ENCODE assay signal across 8 mouse cellular contexts in genomic region chr13:69809681-69810611, GRCm38 (mm10). TPM values are rescaled to one million over a fixed set of nuclear protein-coding genes. Genes with fewer than 3 reads are reported as not detected.
DNase-seq lines count a peak whose midpoint lies in the region; ATAC-seq and TF ChIP-seq lines count a peak whose summit lies in the region.

No protein-coding gene starts in this region.

- peak; percentile 77 for TF ChIP-seq POLR2A in testis, adult 2 months (IDR thresholded peaks at IDR 0.05; ENCODE audit: control insufficient read depth, low read depth, low read length)

- no peak for TF ChIP-seq CTCF in heart, postnatal 0 days (IDR thresholded peaks at IDR 0.05; ENCODE audit: low read depth)
- no peak for TF ChIP-seq CTCF in testis, adult 2 months (IDR thresholded peaks at IDR 0.05; ENCODE audit: control insufficient read depth, insufficient read depth, insufficient replicate concordance, low read depth, low read length)

- peak overlapping the region; percentile 97 for H3K4me3 ChIP-seq in forebrain, embryonic 13.5 days
- H3K4me3 ChIP-seq in heart, postnatal 0 days (ENCODE audit: low read depth, low read length): peak overlapping the region; percentile 73
- H3K4me3 ChIP-seq in liver, embryonic 16.5 days (ENCODE audit: low read depth, low read length): peak overlapping the region; percentile 94
- H3K4me3 ChIP-seq in neural tube, embryonic 13.5 days: peak overlapping the region; percentile 91
- peak overlapping the region; percentile 95 for H3K4me3 ChIP-seq in testis, adult 2 months (ENCODE audit: control insufficient read depth, low read depth, low read length)

- ATAC-seq in cerebellum, adult (ENCODE audit: insufficient number of reproducible peaks, low FRiP score, low TSS enrichment): peak; percentile 73
- ATAC-seq in forebrain, embryonic 13.5 days: peak; percentile 98
- peak; percentile 97 for ATAC-seq in heart, postnatal 0 days (ENCODE audit: insufficient read depth, low read depth)
- peak; percentile 89 for ATAC-seq in liver, embryonic 16.5 days (ENCODE audit: low read depth)
- ATAC-seq in neural tube, embryonic 13.5 days (ENCODE audit: low read depth): peak; percentile 96

- DNase-seq in ES-CJ7 (ENCODE audit: low read depth, low spot score): peak; percentile 76
- DNase-seq in heart, postnatal 0 days (ENCODE audit: low spot score): peak; percentile 63
- DNase-seq in kidney, postnatal 4 days: peak; percentile 97

- H3K9me3 ChIP-seq in forebrain, embryonic 13.5 days (replicated peaks): no peaks in the 10 kb centered on the region
- H3K9me3 ChIP-seq in heart, postnatal 0 days (replicated peaks; ENCODE audit: control insufficient read depth, low read length): no peaks in the 10 kb centered on the region
- H3K9me3 ChIP-seq in liver, embryonic 16.5 days (replicated peaks; ENCODE audit: control insufficient read depth, low read length): no peaks in the 10 kb centered on the region
- H3K9me3 ChIP-seq in neural tube, embryonic 13.5 days: no peaks in the 10 kb centered on the region

- H3K27me3 ChIP-seq in forebrain, embryonic 13.5 days: no peaks in the 10 kb centered on the region
- H3K27me3 ChIP-seq in heart, postnatal 0 days (ENCODE audit: control insufficient read depth, insufficient read depth, low read length): no peaks in the 10 kb centered on the region
- no peaks in the 10 kb centered on the region for H3K27me3 ChIP-seq in liver, embryonic 16.5 days (ENCODE audit: control insufficient read depth, insufficient read depth, low read depth, low read length)
- no peaks in the 10 kb centered on the region for H3K27me3 ChIP-seq in neural tube, embryonic 13.5 days
- no peaks in the 10 kb centered on the region for H3K27me3 ChIP-seq in testis, adult 2 months (ENCODE audit: control insufficient read depth, insufficient read depth, low read length)

- TF ChIP-seq EP300 in heart, postnatal 0 days (IDR thresholded peaks at IDR 0.05; ENCODE audit: low read depth): no peak

- peaks cover 34% of the 10 kb centered on the region for H3K36me3 ChIP-seq in forebrain, embryonic 13.5 days (ENCODE audit: poor library complexity, severe bottlenecking)
- H3K36me3 ChIP-seq in heart, postnatal 0 days (replicated peaks; ENCODE audit: control insufficient read depth, insufficient read depth, low read length): peaks cover 29% of the 10 kb centered on the region
- peaks cover 22% of the 10 kb centered on the region for H3K36me3 ChIP-seq in liver, embryonic 16.5 days (ENCODE audit: control insufficient read depth, insufficient read depth)
- peaks cover 32% of the 10 kb centered on the region for H3K36me3 ChIP-seq in neural tube, embryonic 13.5 days
- H3K36me3 ChIP-seq in testis, adult 2 months (ENCODE audit: control insufficient read depth, insufficient read depth, low read length): peaks cover 4% of the 10 kb centered on the region

- WGBS in forebrain, embryonic 13.5 days: 2% methylated on average over 55 of the region's 55 CpGs
- 1% methylated on average over 55 of the region's 55 CpGs for WGBS in heart, postnatal 0 days
- under 1% methylated on average over 55 of the region's 55 CpGs for WGBS in liver, embryonic 16.5 days (ENCODE audit: insufficient replicate concordance)
- 2% methylated on average over 55 of the region's 55 CpGs for WGBS in neural tube, embryonic 13.5 days

- peak overlapping the region; percentile 100 for H3K4me2 ChIP-seq in forebrain, embryonic 13.5 days
- peak overlapping the region; percentile 88 for H3K4me2 ChIP-seq in heart, postnatal 0 days (ENCODE audit: low read depth, low read length)
- peak overlapping the region; percentile 77 for H3K4me2 ChIP-seq in liver, embryonic 16.5 days (ENCODE audit: low read depth, low read length)
- H3K4me2 ChIP-seq in neural tube, embryonic 13.5 days: peak overlapping the region; percentile 99

- peak overlapping the region; percentile 90 for H3K9ac ChIP-seq in forebrain, embryonic 13.5 days
- peak overlapping the region; percentile 72 for H3K9ac ChIP-seq in heart, postnatal 0 days (replicated peaks; ENCODE audit: low read depth, low read length)
- H3K9ac ChIP-seq in liver, embryonic 16.5 days (ENCODE audit: low read depth, low read length): peak overlapping the region; percentile 89
- H3K9ac ChIP-seq in neural tube, embryonic 13.5 days: peak overlapping the region; percentile 94

- H3K27ac ChIP-seq in forebrain, embryonic 13.5 days: no peak overlapping the region
- peak overlapping the region; percentile 11; the same call in 1 of the 2 replicates for H3K27ac ChIP-seq in heart, postnatal 0 days (ENCODE audit: low read depth)
- H3K27ac ChIP-seq in liver, embryonic 16.5 days (ENCODE audit: low read length): no peak overlapping the region; the same call in 1 of the 2 replicates
- no peak overlapping the region; the same call in 1 of the 2 replicates for H3K27ac ChIP-seq in neural tube, embryonic 13.5 days (replicated peaks)
- H3K27ac ChIP-seq in testis, adult 2 months (ENCODE audit: control insufficient read depth, insufficient read depth, low read depth, low read length): peak overlapping the region; percentile 87

- H3K4me1 ChIP-seq in forebrain, embryonic 13.5 days: peaks cover 16% of the 10 kb centered on the region
- peaks cover 13% of the 10 kb centered on the region for H3K4me1 ChIP-seq in heart, postnatal 0 days (ENCODE audit: control insufficient read depth, insufficient read depth)
- peaks cover 12% of the 10 kb centered on the region for H3K4me1 ChIP-seq in liver, embryonic 16.5 days (ENCODE audit: control insufficient read depth, low read depth, low read length)
- peaks cover 21% of the 10 kb centered on the region for H3K4me1 ChIP-seq in neural tube, embryonic 13.5 days (replicated peaks)
- H3K4me1 ChIP-seq in testis, adult 2 months (ENCODE audit: control insufficient read depth, insufficient read depth, low read length): peaks cover 10% of the 10 kb centered on the region

RNA-seq across cellular contexts. Expression of gene Med10, which starts 7.8 kb away (rescaled TPM):
- 189 and 201 TPM in 2 replicates for polyA plus RNA-seq in forebrain, embryonic 13.5 days (2015; fragmentation: Nextera tagmentation; extraction: Ambion mirVana)
- total RNA-seq in heart, postnatal 0 days (2014; rRNA removed; ENCODE audit: low replicate concordance): 43.0 and 60.2 TPM in 2 replicates
- 101 and 106 TPM in 2 replicates for polyA plus RNA-seq in heart, postnatal 0 days (2015; fragmentation: Nextera tagmentation; extraction: Ambion mirVana)
- polyA plus RNA-seq in liver, embryonic 16.5 days (2015; fragmentation: Nextera tagmentation; extraction: Ambion mirVana): 35.5 and 37.1 TPM in 2 replicates
- 203 and 209 TPM in 2 replicates for polyA plus RNA-seq in neural tube, embryonic 13.5 days (2015; fragmentation: Nextera tagmentation; extraction: Ambion mirVana)
- 182 and 203 TPM in 2 replicates for polyA plus RNA-seq in testis, adult 2 months (2012; rRNA removed)

Comparison
In these comparisons a context has a peak if more than half of its experiments do, and no peak if none do; other contexts are left out.
1. H3K27ac ChIP-seq: peak in heart, postnatal 0 days (single experiment) and testis, adult 2 months (single experiment); none in forebrain, embryonic 13.5 days (single experiment), liver, embryonic 16.5 days (single experiment) and neural tube, embryonic 13.5 days (single experiment).
2. Peak in every context shown above with its lines, with median percentiles within 50 percentile points of each other: DNase-seq, ATAC-seq, H3K4me2 ChIP-seq, H3K4me3 ChIP-seq and H3K9ac ChIP-seq.